ENCODE assay signal across 28 mouse cellular contexts in genomic region chr8:46362871-46363306, GRCm38 (mm10).
A peak's percentile ranks its signal among the peaks of the same experiment; 100 is the strongest.
DNase-seq lines count a peak whose midpoint lies in the region; ATAC-seq and TF ChIP-seq lines count a peak whose summit lies in the region.
"Had no signal": no experiment of that assay in that cellular context is flagged by ENCODE, and none has a peak within 500 bp of the region (broad histone marks: within the 10 kb centered on the region; RNA-seq: fewer than 3 reads in every experiment).

No protein-coding gene starts in this region.

- peak; percentile 89 for TF ChIP-seq EP300 in liver, postnatal 0 days (IDR thresholded peaks at IDR 0.05; ENCODE audit: low read depth)

- H3K4me3 ChIP-seq in intestine, embryonic 16.5 days (ENCODE audit: low read length): no peak overlapping the region
- H3K4me3 ChIP-seq in intestine, postnatal 0 days (ENCODE audit: low read depth, low read length): no peak overlapping the region
- no peak overlapping the region for H3K4me3 ChIP-seq in liver, embryonic 12.5 days
- H3K4me3 ChIP-seq in liver, postnatal 0 days (ENCODE audit: low read depth, low read length): no peak overlapping the region
- no peak overlapping the region for H3K4me3 ChIP-seq in kidney, adult 2 months (ENCODE audit: insufficient read depth, low read depth, low read length)
- H3K4me3 ChIP-seq: embryonic facial prominence, embryonic 13.5 days; forebrain, embryonic 10.5 days; forebrain, embryonic 15.5 days; gastrocnemius, adult 2 months; heart, adult 2 months; intestine, embryonic 15.5 days; megakaryocyte, embryonic 14.5 days; midbrain, embryonic 13.5 days had no signal

- H3K27ac ChIP-seq in intestine, embryonic 16.5 days (ENCODE audit: low read length): no peak overlapping the region
- no peak overlapping the region for H3K27ac ChIP-seq in intestine, postnatal 0 days (ENCODE audit: low read depth, low read length)
- H3K27ac ChIP-seq in liver, embryonic 12.5 days: no peak overlapping the region
- peak overlapping the region; percentile 91 for H3K27ac ChIP-seq in liver, postnatal 0 days (ENCODE audit: low read depth)
- H3K27ac ChIP-seq in kidney, adult 2 months (ENCODE audit: insufficient read depth, low read depth, low read length): no peak overlapping the region
- H3K27ac ChIP-seq: embryonic facial prominence, embryonic 13.5 days; forebrain, embryonic 10.5 days; forebrain, embryonic 15.5 days; gastrocnemius, adult 2 months; heart, adult 2 months; hindbrain, postnatal 0 days; intestine, embryonic 15.5 days; midbrain, embryonic 13.5 days had no signal

- no peaks in the 10 kb centered on the region for H3K4me1 ChIP-seq in intestine, embryonic 16.5 days (ENCODE audit: control insufficient read depth, insufficient read depth, low read length)
- H3K4me1 ChIP-seq in intestine, postnatal 0 days (replicated peaks; ENCODE audit: control insufficient read depth, insufficient read depth, low read length): no peaks in the 10 kb centered on the region
- no peaks in the 10 kb centered on the region for H3K4me1 ChIP-seq in liver, embryonic 12.5 days
- H3K4me1 ChIP-seq in liver, postnatal 0 days (ENCODE audit: insufficient read depth): peaks cover 3% of the 10 kb centered on the region; the same call in 1 of the 2 replicates
- no peaks in the 10 kb centered on the region for H3K4me1 ChIP-seq in kidney, adult 2 months (ENCODE audit: control insufficient read depth, insufficient read depth, low read length)
- H3K4me1 ChIP-seq: embryonic facial prominence, embryonic 13.5 days; forebrain, embryonic 10.5 days; forebrain, embryonic 15.5 days; intestine, embryonic 15.5 days; megakaryocyte, embryonic 14.5 days; midbrain, embryonic 13.5 days had no signal

- TF ChIP-seq POLR2A in kidney, adult 2 months (IDR thresholded peaks at IDR 0.05; ENCODE audit: low read depth, low read length): no peak

- ATAC-seq in intestine, embryonic 16.5 days: peak; percentile 40; the same call in 1 of the 2 replicates
- ATAC-seq in intestine, postnatal 0 days: no peak
- ATAC-seq in liver, embryonic 12.5 days: peak; percentile 84
- peak; percentile 97 for ATAC-seq in liver, postnatal 0 days
- ATAC-seq: forebrain, embryonic 15.5 days; hindbrain, postnatal 0 days; intestine, embryonic 15.5 days; lung, postnatal 0 days; midbrain, embryonic 13.5 days had no signal

- no peak overlapping the region for H3K9ac ChIP-seq in intestine, embryonic 16.5 days (ENCODE audit: low read depth, low read length)
- H3K9ac ChIP-seq in intestine, postnatal 0 days (ENCODE audit: low read depth, low read length): no peak overlapping the region
- no peak overlapping the region for H3K9ac ChIP-seq in liver, embryonic 12.5 days
- H3K9ac ChIP-seq in liver, postnatal 0 days (replicated peaks): no peak overlapping the region
- H3K9ac ChIP-seq: embryonic facial prominence, embryonic 13.5 days; forebrain, embryonic 15.5 days; intestine, embryonic 15.5 days; midbrain, embryonic 13.5 days had no signal

- H3K36me3 ChIP-seq in intestine, embryonic 16.5 days (ENCODE audit: control insufficient read depth, insufficient read depth, low read length): no peaks in the 10 kb centered on the region
- no peaks in the 10 kb centered on the region for H3K36me3 ChIP-seq in intestine, postnatal 0 days (ENCODE audit: control insufficient read depth, insufficient read depth)
- H3K36me3 ChIP-seq in liver, embryonic 12.5 days: no peaks in the 10 kb centered on the region
- no peaks in the 10 kb centered on the region for H3K36me3 ChIP-seq in liver, postnatal 0 days (replicated peaks; ENCODE audit: insufficient read depth, low read length)
- no peaks in the 10 kb centered on the region for H3K36me3 ChIP-seq in kidney, adult 2 months (ENCODE audit: control insufficient read depth, insufficient read depth, low read length)
- H3K36me3 ChIP-seq: embryonic facial prominence, embryonic 13.5 days; forebrain, embryonic 10.5 days; forebrain, embryonic 15.5 days; G1E; intestine, embryonic 15.5 days; midbrain, embryonic 13.5 days had no signal

- no peaks in the 10 kb centered on the region for H3K9me3 ChIP-seq in intestine, embryonic 16.5 days (ENCODE audit: control insufficient read depth, low read length)
- H3K9me3 ChIP-seq in intestine, postnatal 0 days (ENCODE audit: control insufficient read depth): no peaks in the 10 kb centered on the region
- H3K9me3 ChIP-seq in liver, embryonic 12.5 days (replicated peaks): no peaks in the 10 kb centered on the region
- H3K9me3 ChIP-seq in liver, postnatal 0 days (ENCODE audit: low read length): no peaks in the 10 kb centered on the region
- H3K9me3 ChIP-seq: embryonic facial prominence, embryonic 13.5 days; forebrain, embryonic 10.5 days; forebrain, embryonic 15.5 days; intestine, embryonic 15.5 days; megakaryocyte, embryonic 14.5 days; midbrain, embryonic 13.5 days had no signal

- 87% methylated on average over 2 of the region's 2 CpGs for WGBS in intestine, embryonic 16.5 days
- WGBS in intestine, postnatal 0 days: 83% methylated on average over 2 of the region's 2 CpGs
- WGBS in liver, embryonic 12.5 days (ENCODE audit: insufficient replicate concordance): 65% methylated on average over 2 of the region's 2 CpGs
- whole genome bisulfite sequencing in liver, postnatal 0 days (ENCODE audit: insufficient replicate concordance): 53% methylated on average over 2 of the region's 2 CpGs
- 90% methylated on average over 2 of the region's 2 CpGs for WGBS in kidney, adult 2 months

- TF ChIP-seq CTCF in intestine, postnatal 0 days (IDR thresholded peaks at IDR 0.05; ENCODE audit: low read depth): no peak
- TF ChIP-seq CTCF in liver, postnatal 0 days (IDR thresholded peaks at IDR 0.05; ENCODE audit: low read depth): peak; percentile 65
- no peak; the same call in 1 of the 2 replicates for TF ChIP-seq CTCF in kidney, adult 2 months (conservative IDR thresholded peaks at IDR 0.05; ENCODE audit: insufficient read depth, insufficient read length, low read depth, low read length)

- DNase-seq in cerebellum, postnatal 10 days: peak; percentile 51 to 57
- DNase-seq in cerebellum, postnatal 36 days: no peak
- DNase-seq in liver, postnatal 0 days: peak; percentile 31
- DNase-seq in kidney, adult 2 months: no peak
- no peak for DNase-seq in urinary bladder, postnatal 4 days (ENCODE audit: low spot score in 2 of 2)
- DNase-seq: adrenal gland, postnatal 14 days; cerebellum, adult 11-12 months; cerebellum, postnatal 25 days; embryo, embryonic 11 days; gastrocnemius, adult 2 months; gastrocnemius, postnatal 36 days; heart, adult 2 months; kidney, postnatal 14 days; lung, adult 18-20 months; lung, postnatal 4 days; thymus, postnatal 14 days had no signal

- H3K4me2 ChIP-seq in intestine, embryonic 16.5 days (ENCODE audit: low read depth, low read length): no peak overlapping the region
- no peak overlapping the region for H3K4me2 ChIP-seq in intestine, postnatal 0 days (replicated peaks; ENCODE audit: low read depth)
- H3K4me2 ChIP-seq in liver, embryonic 12.5 days: no peak overlapping the region
- H3K4me2 ChIP-seq in liver, postnatal 0 days (ENCODE audit: low read depth, low read length): no peak overlapping the region
- H3K4me2 ChIP-seq: embryonic facial prominence, embryonic 13.5 days; forebrain, embryonic 15.5 days; intestine, embryonic 15.5 days; midbrain, embryonic 13.5 days had no signal

- H3K27me3 ChIP-seq in intestine, embryonic 16.5 days (replicated peaks; ENCODE audit: control insufficient read depth, insufficient read depth, low read length): no peaks in the 10 kb centered on the region
- no peaks in the 10 kb centered on the region for H3K27me3 ChIP-seq in intestine, postnatal 0 days (replicated peaks; ENCODE audit: control insufficient read depth, insufficient read depth, low read length)
- H3K27me3 ChIP-seq in liver, embryonic 12.5 days (replicated peaks): no peaks in the 10 kb centered on the region
- no peaks in the 10 kb centered on the region for H3K27me3 ChIP-seq in liver, postnatal 0 days (ENCODE audit: insufficient read depth, low read length)
- H3K27me3 ChIP-seq in kidney, adult 2 months (replicated peaks; ENCODE audit: control insufficient read depth, insufficient read depth, low read length): no peaks in the 10 kb centered on the region
- H3K27me3 ChIP-seq: embryonic facial prominence, embryonic 13.5 days; forebrain, embryonic 15.5 days; intestine, embryonic 15.5 days; megakaryocyte, embryonic 14.5 days; midbrain, embryonic 13.5 days had no signal

Comparison
In these comparisons a context has a peak if more than half of its experiments do, and no peak if none do; other contexts are left out.
1. DNase-seq: peak in cerebellum, postnatal 10 days (2 of 2) and liver, postnatal 0 days (single experiment); none in cerebellum, postnatal 36 days (0 of 2), kidney, adult 2 months (single experiment) and urinary bladder, postnatal 4 days (0 of 2).